Mouse (Mus musculus) cerebellum, adult 2 months (tissue): ENCODE data around the gene Rbp3. TPM values are rescaled to one million over a fixed set of nuclear protein-coding genes. Genes with fewer than 3 reads are reported as not detected.

ENCODE experiments used
- DNase-seq, 2 experiments: peaks; one replicate each; pipeline ENCODE4 v3.0.0; 2021
- H3K27ac ChIP-seq: fragments of 200-500 bp; 2 replicates; pipeline ENCODE4 v1.5.1; 2012; ENCODE audit warnings: low read length, control low read depth, inconsistent platforms; ENCODE audit not compliant: insufficient read depth
- H3K27me3 ChIP-seq: fragments of 200-500 bp; 2 replicates; pipeline ENCODE4 v1.6.1; 2012; ENCODE audit warnings: inconsistent platforms, mild to moderate bottlenecking, low read length, moderate library complexity; ENCODE audit not compliant: control insufficient read depth, insufficient read depth
- H3K4me1 ChIP-seq: fragments of 200-500 bp; 2 replicates; pipeline ENCODE4 v1.6.1; 2011; ENCODE audit warnings: low read length; ENCODE audit not compliant: control insufficient read depth, insufficient read depth
- H3K4me3 ChIP-seq: fragments of 200-500 bp; replicated peaks from 2 replicates; pipeline ENCODE3; 2011; ENCODE audit warnings: mild to moderate bottlenecking, low read depth, low read length, control low read depth; ENCODE audit not compliant: insufficient read depth
- CTCF ChIP-seq: fragments of 200-500 bp; IDR thresholded peaks from 2 replicates; pipeline ENCODE4 v1.5.1; 2011; ENCODE audit warnings: low read depth, mild to moderate bottlenecking, control low read depth, low read length, moderate library complexity, borderline replicate concordance; ENCODE audit not compliant: insufficient read depth
- POLR2A ChIP-seq: fragments of 200-500 bp; IDR thresholded peaks from 2 replicates; pipeline ENCODE4 v1.6.1; 2011; ENCODE audit warnings: low read length, control low read depth, borderline replicate concordance; ENCODE audit not compliant: insufficient read depth
- WGBS: fragments of 180-500 bp; shearing (Covaris S2); methylation state at CpG from one replicate; pipeline ENCODE4 v1.1.7; 2018; 5-methylcytosine and 5-hydroxymethylcytosine counted together
- polyA plus RNA-seq: library from polyadenylated mRNA; depleted of rRNA; stranded (reverse); fragments of >200 nt; gene quantifications from 2 replicates; pipeline ENCODE4 v1.2.3, GENCODE M21; 2012

Rbp3 gene
- polyA plus RNA-seq, 1 experiment = not detected

- no peak overlapping the region for H3K4me3 ChIP-seq
- no peak for TF ChIP-seq POLR2A
- peak; percentile 13; the same call in 1 of the 2 replicates for TF ChIP-seq CTCF
- WGBS = 11% methylated on average over 6 of the region's 6 CpGs
These were observed 1.4 kb upstream of the Rbp3 start for GRCm38 (mm10) chr14:33952233-33952981.

GRCm38 (mm10) chr14:33956055-33956454 is 2.3 kb downstream of the Rbp3 start:
- WGBS = 89% methylated on average over 13 of the region's 13 CpGs
- H3K27ac ChIP-seq = no peak overlapping the region
- H3K27me3 ChIP-seq = no peaks in the 10 kb centered on the region
- TF ChIP-seq CTCF = no peak
- no peak for TF ChIP-seq POLR2A
- DNase-seq = no peak
- H3K4me1 ChIP-seq = peaks cover 6% of the 10 kb centered on the region; the same call in 1 of the 2 replicates
- no peak overlapping the region for H3K4me3 ChIP-seq

More at GRCm38 (mm10) chr14:33952233-33952981, 1.4 kb upstream of the Rbp3 start:
- Histone ChIP-seq H3K4me1 (peaks cover 6% of the 10 kb centered on the region; the same call in 1 of the 2 replicates), H3K27ac (no peak overlapping the region), H3K27me3 (no peaks in the 10 kb centered on the region)
- peak; percentile 37 to 55 for DNase-seq

GRCm38 (mm10) chr14:33958186-33958585 is 4.4 kb downstream of the Rbp3 start:
- WGBS = 51% methylated on average over 4 of the region's 4 CpGs
- Histone ChIP-seq H3K4me3 (no peak overlapping the region), H3K27me3 (no peaks in the 10 kb centered on the region), H3K27ac (no peak overlapping the region), H3K4me1 (no peaks in the 10 kb centered on the region)
- DNase-seq = no peak
- no peak for TF ChIP-seq CTCF
- TF ChIP-seq POLR2A = no peak

- no peaks in the 10 kb centered on the region for H3K27me3 ChIP-seq
- DNase-seq = no peak
- TF ChIP-seq CTCF (no peak), POLR2A (no peak)
- WGBS = 35% methylated on average over 3 of the region's 3 CpGs
- H3K4me3 ChIP-seq = no peak overlapping the region
- H3K27ac ChIP-seq = no peak overlapping the region
- no peaks in the 10 kb centered on the region for H3K4me1 ChIP-seq
These were observed 5.0 kb downstream of the Rbp3 start for GRCm38 (mm10) chr14:33958841-33959240.

- Histone ChIP-seq H3K4me1 (no peaks in the 10 kb centered on the region), H3K27ac (no peak overlapping the region), H3K4me3 (no peak overlapping the region), H3K27me3 (no peaks in the 10 kb centered on the region)
- DNase-seq = peak; percentile 53 to 67
- WGBS = 16% methylated on average over 9 of the region's 9 CpGs
- TF ChIP-seq CTCF (peak; percentile 72), POLR2A (no peak)
These were observed 5.5 kb downstream of the Rbp3 start for GRCm38 (mm10) chr14:33959341-33959740.

- no peak overlapping the region for H3K27ac ChIP-seq
- H3K4me3 ChIP-seq = no peak overlapping the region
- TF ChIP-seq CTCF (no peak), POLR2A (no peak)
- peaks cover 4% of the 10 kb centered on the region; the same call in 1 of the 2 replicates for H3K4me1 ChIP-seq
- DNase-seq = no peak
- 44% methylated on average over 7 of the region's 7 CpGs for WGBS
- no peaks in the 10 kb centered on the region for H3K27me3 ChIP-seq
These were observed 11.9 kb downstream of the Rbp3 start for GRCm38 (mm10) chr14:33965675-33966074.

GRCm38 (mm10) chr14:33972679-33973078 is 18.9 kb downstream of the Rbp3 start:
- peak in 1 of 2 experiments; percentile 38 for DNase-seq
- Histone ChIP-seq H3K4me1 (peaks cover 6% of the 10 kb centered on the region; the same call in 1 of the 2 replicates), H3K27me3 (no peaks in the 10 kb centered on the region), H3K4me3 (no peak overlapping the region), H3K27ac (no peak overlapping the region)
- WGBS = 39% methylated on average over 7 of the region's 7 CpGs
- TF ChIP-seq POLR2A (no peak), CTCF (peak; percentile 42; the same call in 1 of the 2 replicates)

GRCm38 (mm10) chr14:33974752-33975151 is 20.9 kb downstream of the Rbp3 start:
- Histone ChIP-seq H3K4me3 (no peak overlapping the region), H3K27me3 (no peaks in the 10 kb centered on the region), H3K4me1 (peaks cover 4% of the 10 kb centered on the region; the same call in 1 of the 2 replicates), H3K27ac (no peak overlapping the region)
- no peak for DNase-seq
- TF ChIP-seq POLR2A = no peak
- no peak for TF ChIP-seq CTCF
- 62% methylated on average over 5 of the region's 5 CpGs for WGBS
